Mouse (Mus musculus) CH12.LX (cell line): ENCODE data around the gene Fnip1. TPM values are rescaled to one million over a fixed set of nuclear protein-coding genes. Genes with fewer than 3 reads are reported as not detected.

Source experiments
- DNase-seq: peaks from one replicate; pipeline ENCODE4 v3.0.0-alpha.2; 2013; ENCODE audit errors: extremely low read depth
- H3K27ac ChIP-seq: 2 replicates; pipeline ENCODE4 v1.5.1; 2012; ENCODE audit warnings: low read depth, mild to moderate bottlenecking, control low read depth, moderate library complexity; ENCODE audit not compliant: insufficient read depth
- H3K27me3 ChIP-seq: replicated peaks from 2 replicates; pipeline ENCODE3; 2012; ENCODE audit warnings: inconsistent platforms
- H3K36me3 ChIP-seq, 2 experiments: replicated peaks in 1 of 2; 2 replicates each; pipeline versions ENCODE3 to v1.6.1; 2012; ENCODE audit warnings: inconsistent platforms in 1 of 2, low read length in 1 of 2, mild to moderate bottlenecking in 1 of 2, mixed read lengths in 1 of 2, moderate library complexity in 1 of 2; ENCODE audit not compliant: control insufficient read depth in 1 of 2, insufficient read depth in 1 of 2
- H3K4me1 ChIP-seq, 2 experiments: 2 replicates each; pipeline ENCODE4 v1.6.1; 2012; ENCODE audit warnings: inconsistent platforms in 1 of 2, moderate library complexity in 1 of 2; ENCODE audit not compliant: insufficient read depth in 2 of 2, control insufficient read depth in 1 of 2
- H3K4me2 ChIP-seq: 2 replicates; pipeline ENCODE4 v1.6.1; 2012; ENCODE audit warnings: low read depth, mild to moderate bottlenecking, control low read depth; ENCODE audit not compliant: poor library complexity, insufficient read depth, severe bottlenecking
- H3K4me3 ChIP-seq, 3 experiments: fragments of 150-350 bp in 1 of 3; sonication (generic) in 1 of 3; replicated peaks in 1 of 3; 2 replicates each; pipeline versions ENCODE3 to v1.5.1; 2011 to 2012; ENCODE audit warnings: low read depth in 2 of 3, low read length in 2 of 3, mild to moderate bottlenecking in 2 of 3, moderate library complexity in 2 of 3, control low read depth in 1 of 3, improper control_type of control experiment in 1 of 3, inconsistent platforms in 1 of 3, mixed read lengths in 1 of 3; ENCODE audit not compliant: poor library complexity in 1 of 3
- H3K79me2 ChIP-seq: replicated peaks from 2 replicates; pipeline ENCODE4 v1.6.1; 2012; ENCODE audit warnings: mild to moderate bottlenecking, moderate library complexity; ENCODE audit not compliant: control insufficient read depth, poor library complexity, insufficient read depth, severe bottlenecking; ENCODE audit errors: extremely low read depth
- H3K9ac ChIP-seq: 2 replicates; pipeline ENCODE4 v1.6.1; 2012; ENCODE audit warnings: low read depth, mild to moderate bottlenecking, control low read depth, moderate library complexity; ENCODE audit not compliant: insufficient read depth
- H3K9me3 ChIP-seq: replicated peaks from 2 replicates; pipeline ENCODE3; 2012; ENCODE audit warnings: low read length, inconsistent platforms, mixed read lengths
- BHLHE40 ChIP-seq: IDR thresholded peaks from 2 replicates; pipeline ENCODE4 v1.6.1; 2011; ENCODE audit warnings: mild to moderate bottlenecking, low read depth, low read length, improper control_type of control experiment
- CHD1 ChIP-seq: IDR thresholded peaks from 2 replicates; pipeline ENCODE4 v1.6.1; 2012; ENCODE audit warnings: low read depth, low read length, improper control_type of control experiment, inconsistent platforms
- CHD2 ChIP-seq: IDR thresholded peaks from 2 replicates; pipeline ENCODE4 v1.6.1; 2011; ENCODE audit warnings: low read length, improper control_type of control experiment
- CTCF ChIP-seq, 2 experiments: IDR thresholded peaks in 1 of 2; conservative IDR thresholded peaks in 1 of 2; 2 replicates each; pipeline ENCODE4 v1.5.1; 2011 to 2012; ENCODE audit warnings: low read depth in 2 of 2, low read length in 2 of 2, improper control_type of control experiment in 1 of 2, inconsistent platforms in 1 of 2, mild to moderate bottlenecking in 1 of 2, moderate library complexity in 1 of 2
- E2F4 ChIP-seq: IDR thresholded peaks from 2 replicates; pipeline ENCODE4 v1.6.1; 2011; ENCODE audit warnings: low read depth, low read length, improper control_type of control experiment; ENCODE audit not compliant: insufficient replicate concordance
- ELF1 ChIP-seq: IDR thresholded peaks from 2 replicates; pipeline ENCODE4 v1.6.1; 2014; ENCODE audit warnings: low read depth, mild to moderate bottlenecking, inconsistent platforms, low read length, improper control_type of control experiment
- EP300 ChIP-seq: IDR thresholded peaks from 2 replicates; pipeline ENCODE4 v1.6.1; 2011; ENCODE audit warnings: low read length, improper control_type of control experiment
- ETS1 ChIP-seq: conservative IDR thresholded peaks from 2 replicates; pipeline ENCODE4 v1.6.1; 2012; ENCODE audit warnings: low read depth, mild to moderate bottlenecking, inconsistent platforms, low read length, improper control_type of control experiment, moderate library complexity
- GABPA ChIP-seq: IDR thresholded peaks from 2 replicates; pipeline ENCODE4 v1.6.1; 2012; ENCODE audit warnings: low read depth, low read length, improper control_type of control experiment, inconsistent platforms; ENCODE audit not compliant: insufficient replicate concordance
- HCFC1 ChIP-seq: IDR thresholded peaks from 2 replicates; pipeline ENCODE4 v1.6.1; 2012; ENCODE audit warnings: low read depth, mild to moderate bottlenecking, inconsistent platforms, low read length, improper control_type of control experiment
- IRF4 ChIP-seq: IDR thresholded peaks from 2 replicates; pipeline ENCODE4 v1.6.1; 2014; ENCODE audit warnings: low read depth, mild to moderate bottlenecking, inconsistent platforms, low read length, improper control_type of control experiment
- JUN ChIP-seq: IDR thresholded peaks from 2 replicates; pipeline ENCODE4 v1.6.1; 2011; ENCODE audit warnings: low read depth, mild to moderate bottlenecking, low read length, improper control_type of control experiment, moderate library complexity; ENCODE audit not compliant: insufficient read depth
- JUND ChIP-seq: conservative IDR thresholded peaks from 2 replicates; pipeline ENCODE4 v1.6.1; 2011; ENCODE audit warnings: low read depth, low read length, improper control_type of control experiment
- KAT2A ChIP-seq: IDR thresholded peaks from 2 replicates; pipeline ENCODE4 v1.6.1; 2012; ENCODE audit warnings: low read length, improper control_type of control experiment, inconsistent platforms; ENCODE audit not compliant: insufficient replicate concordance
- MAFK ChIP-seq: IDR thresholded peaks from 2 replicates; pipeline ENCODE4 v1.6.1; 2011; ENCODE audit warnings: low read length, improper control_type of control experiment; ENCODE audit not compliant: insufficient replicate concordance
- MAX ChIP-seq: IDR thresholded peaks from 2 replicates; pipeline ENCODE4 v1.6.1; 2011; ENCODE audit warnings: low read length, improper control_type of control experiment
- MAZ ChIP-seq: IDR thresholded peaks from 2 replicates; pipeline ENCODE4 v1.6.1; 2012; ENCODE audit warnings: low read depth, mild to moderate bottlenecking, inconsistent platforms, low read length, improper control_type of control experiment, moderate library complexity
- MEF2A ChIP-seq: IDR thresholded peaks from 2 replicates; pipeline ENCODE4 v1.6.1; 2014; ENCODE audit warnings: low read depth, mild to moderate bottlenecking, inconsistent platforms, low read length, improper control_type of control experiment, borderline replicate concordance
- MXI1 ChIP-seq: IDR thresholded peaks from 2 replicates; pipeline ENCODE4 v1.6.1; 2011; ENCODE audit warnings: mild to moderate bottlenecking, low read depth, low read length, improper control_type of control experiment
- MYC ChIP-seq: IDR thresholded peaks from 2 replicates; pipeline ENCODE4 v1.6.1; 2011; ENCODE audit warnings: low read depth, mild to moderate bottlenecking, improper control_type of control experiment, low read length
- NELFE ChIP-seq: IDR thresholded peaks from 2 replicates; pipeline ENCODE4 v1.6.1; 2011; ENCODE audit warnings: low read depth, low read length, improper control_type of control experiment
- NRF1 ChIP-seq: IDR thresholded peaks from 2 replicates; pipeline ENCODE4 v1.6.1; 2014; ENCODE audit warnings: low read depth, mild to moderate bottlenecking, inconsistent platforms, low read length, improper control_type of control experiment, moderate library complexity
- PAX5 ChIP-seq: IDR thresholded peaks from 2 replicates; pipeline ENCODE4 v1.6.1; 2012; ENCODE audit warnings: low read length, inconsistent platforms, mixed read lengths
- POLR2A ChIP-seq: IDR thresholded peaks from 2 replicates; pipeline ENCODE4 v1.6.1; 2011; ENCODE audit warnings: low read depth, mild to moderate bottlenecking, improper control_type of control experiment, low read length
- POLR2AphosphoS2 ChIP-seq: IDR thresholded peaks from 2 replicates; pipeline ENCODE4 v1.6.1; 2011; ENCODE audit warnings: low read depth, low read length, improper control_type of control experiment
- RAD21 ChIP-seq: IDR thresholded peaks from 2 replicates; pipeline ENCODE4 v1.6.1; 2011; ENCODE audit warnings: low read depth, mild to moderate bottlenecking, low read length, improper control_type of control experiment, moderate library complexity
- RCOR1 ChIP-seq: conservative IDR thresholded peaks from 2 replicates; pipeline ENCODE4 v1.6.1; 2012; ENCODE audit warnings: low read depth, mild to moderate bottlenecking, inconsistent platforms, low read length, improper control_type of control experiment
- SIN3A ChIP-seq: IDR thresholded peaks from 2 replicates; pipeline ENCODE4 v1.6.1; 2012; ENCODE audit warnings: low read length, improper control_type of control experiment, inconsistent platforms
- SMC3 ChIP-seq: IDR thresholded peaks from 2 replicates; pipeline ENCODE4 v1.6.1; 2011; ENCODE audit warnings: low read depth, low read length, improper control_type of control experiment
- TBP ChIP-seq: conservative IDR thresholded peaks from 2 replicates; pipeline ENCODE4 v1.6.1; 2011; ENCODE audit warnings: low read depth, low read length, improper control_type of control experiment
- TCF12 ChIP-seq: IDR thresholded peaks from 2 replicates; pipeline ENCODE4 v1.6.1; 2014; ENCODE audit warnings: low read depth, mild to moderate bottlenecking, inconsistent platforms, low read length, improper control_type of control experiment
- UBTF ChIP-seq: IDR thresholded peaks from 2 replicates; pipeline ENCODE4 v1.6.1; 2012; ENCODE audit warnings: low read depth, mild to moderate bottlenecking, inconsistent platforms, low read length, improper control_type of control experiment, moderate library complexity
- USF1 ChIP-seq: IDR thresholded peaks from 2 replicates; pipeline ENCODE4 v1.6.1; 2014; ENCODE audit warnings: low read depth, mild to moderate bottlenecking, inconsistent platforms, low read length, improper control_type of control experiment
- USF2 ChIP-seq: conservative IDR thresholded peaks from 2 replicates; pipeline ENCODE4 v1.6.1; 2011; ENCODE audit warnings: low read depth, low read length, improper control_type of control experiment
- ZC3H11A ChIP-seq: IDR thresholded peaks from 2 replicates; pipeline ENCODE4 v1.6.1; 2012; ENCODE audit warnings: low read depth, mild to moderate bottlenecking, inconsistent platforms, low read length, improper control_type of control experiment
- ZKSCAN1 ChIP-seq: IDR thresholded peaks from 2 replicates; pipeline ENCODE4 v1.6.1; 2012; ENCODE audit warnings: low read depth, inconsistent platforms, low read length, improper control_type of control experiment, borderline replicate concordance
- ZMIZ1 ChIP-seq: IDR thresholded peaks from 2 replicates; pipeline ENCODE4 v1.6.1; 2012; ENCODE audit warnings: low read depth, mild to moderate bottlenecking, inconsistent platforms, low read length, improper control_type of control experiment
- ZNF384 ChIP-seq: IDR thresholded peaks from 2 replicates; pipeline ENCODE4 v1.6.1; 2012; ENCODE audit warnings: low read depth, low read length, improper control_type of control experiment, inconsistent platforms
- dilution Hi-C: fragments of 300-500 bp; cut with MboI; formaldehyde crosslinking; loops from 2 replicates; pipeline ENCODE4 v1.14.3; 2020; ENCODE audit warnings: low sequenced_read_pairs; ENCODE audit not compliant: extremely low pct_unique_long_range_greater_than_20kb, extremely low pct_ligation_motif_present
- in situ Hi-C: fragments of 300-500 bp; cut with MboI; formaldehyde crosslinking; loops from 3 replicates; pipeline ENCODE4 v1.14.3; 2019; ENCODE audit warnings: low sequenced_read_pairs, low pct_ligation_motif_present, low pct_unique_long_range_greater_than_20kb, mixed read lengths
- polyA plus RNA-seq: library from polyadenylated mRNA; unstranded; fragments of >175 nt; gene quantifications from 2 replicates; pipeline ENCODE4 v1.2.1, GENCODE M21; 2012; ENCODE audit warnings: low read depth; ENCODE audit not compliant: insufficient read length
- total RNA-seq, 2 experiments: library from RNA; depleted of rRNA; stranded (reverse); fragments of 300-350 nt in 1 of 2; fragments of >200 nt in 1 of 2; gene quantifications; 2 replicates each; pipeline ENCODE4 v1.2.3; 2012 to 2014

The Fnip1 gene
- total and polyA plus RNA-seq, 3 experiments = 15.4 to 24.5 (median 21.8) TPM

DNA sequence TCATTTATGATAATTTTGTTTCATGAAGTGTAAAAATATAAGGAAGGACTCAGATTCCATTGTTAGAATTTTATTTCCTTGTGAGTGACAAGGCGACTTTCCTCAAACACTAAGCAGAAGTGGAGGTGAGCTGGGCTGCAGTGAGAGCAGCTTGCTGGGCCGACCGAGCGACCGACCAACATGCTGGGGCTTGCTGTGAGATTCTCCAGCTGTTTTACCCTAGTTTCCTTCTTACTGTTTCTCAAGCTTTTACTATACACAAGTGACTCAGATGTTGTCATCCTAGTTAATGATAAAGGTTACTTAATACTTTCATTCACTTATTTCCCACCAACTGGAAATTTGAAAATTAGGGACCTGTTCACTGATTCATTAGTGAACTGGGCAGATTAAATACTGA, 61.8 kb downstream of the Fnip1 start:
- H3K9me3 ChIP-seq = no peaks in the 10 kb centered on the region
- no peaks in the 10 kb centered on the region for H3K27me3 ChIP-seq
- H3K4me2 ChIP-seq = no peak overlapping the region
- dilution Hi-C loops = no loop called here
- H3K36me3 ChIP-seq = peaks cover 29 to 78% of the 10 kb centered on the region in 2 experiments
- no peak overlapping the region for H3K4me3 ChIP-seq
- peaks cover 6 to 30% of the 10 kb centered on the region in 2 experiments for H3K4me1 ChIP-seq
- H3K9ac ChIP-seq = no peak overlapping the region
- TF ChIP-seq MAX = no peak
- peak; percentile 53; the same call in 1 of the 2 replicates for TF ChIP-seq BHLHE40
- TF ChIP-seq USF1 = no peak
- TF ChIP-seq PAX5 = no peak
- no peak for TF ChIP-seq ZC3H11A
- no peak for TF ChIP-seq KAT2A
- 0 out of 2 replicates have a peak, but pooled peaks have one; percentile 42 for TF ChIP-seq UBTF
- peak; percentile 91 for TF ChIP-seq JUND
- TF ChIP-seq GABPA = no peak
- TF ChIP-seq POLR2A = no peak; the same call in 1 of the 2 replicates
- TF ChIP-seq E2F4 = no peak
- TF ChIP-seq ELF1 = no peak
- no peak for TF ChIP-seq CHD2
- TF ChIP-seq TBP = peak; percentile 83
- no peak for TF ChIP-seq MYC
- 0 out of 2 replicates have a peak, but pooled peaks have one; percentile 35 for TF ChIP-seq RCOR1
- TF ChIP-seq NRF1 = no peak
- no peak for TF ChIP-seq ZMIZ1
- no peak for TF ChIP-seq ZKSCAN1
- peak; percentile 89 for TF ChIP-seq JUN
- TF ChIP-seq MXI1 = no peak
- TF ChIP-seq TCF12 = peak; percentile 91
- TF ChIP-seq SIN3A = peak; percentile 71; the same call in 1 of the 2 replicates
- TF ChIP-seq RAD21 = no peak; the same call in 1 of the 2 replicates
- no peak for TF ChIP-seq POLR2AphosphoS2
- peak; percentile 87 for TF ChIP-seq MEF2A
- TF ChIP-seq ZNF384 = no peak
- TF ChIP-seq MAFK = no peak
- no peak for TF ChIP-seq HCFC1
- no peak for TF ChIP-seq NELFE
- peak; percentile 100 for TF ChIP-seq CHD1
- no peak for TF ChIP-seq USF2
- no peak for TF ChIP-seq MAZ
- no peak for TF ChIP-seq SMC3
- TF ChIP-seq EP300 = peak; percentile 93
- TF ChIP-seq IRF4 = peak; percentile 100
- TF ChIP-seq ETS1 = peak; percentile 98
- no peak for TF ChIP-seq CTCF (conservative IDR thresholded peaks at IDR 0.05 in 1 of 2, IDR thresholded peaks at IDR 0.05 in 1 of 2; ENCODE audit: low read depth in 2 of 2, low read length in 2 of 2)
- H3K79me2 ChIP-seq = peaks cover 2% of the 10 kb centered on the region; the same call in 1 of the 2 replicates
- DNase-seq = peak; percentile 74
- in situ Hi-C loops = no loop called here
- H3K27ac ChIP-seq = no peak overlapping the region
